Mouse (Mus musculus) kidney, adult 8-10 months (tissue): Measurements from ENCODE around the gene Arl4a.

Experiments used
- DNase-seq, 2 experiments: peaks; one replicate each; pipeline ENCODE4 v3.0.0; 2022

Gene Arl4a

GRCm38 (mm10) chr12:39957931-39958671, 79.7 kb downstream of the Arl4a start:
- peak in 1 of 2 experiments; percentile 15 for DNase-seq

DNA sequence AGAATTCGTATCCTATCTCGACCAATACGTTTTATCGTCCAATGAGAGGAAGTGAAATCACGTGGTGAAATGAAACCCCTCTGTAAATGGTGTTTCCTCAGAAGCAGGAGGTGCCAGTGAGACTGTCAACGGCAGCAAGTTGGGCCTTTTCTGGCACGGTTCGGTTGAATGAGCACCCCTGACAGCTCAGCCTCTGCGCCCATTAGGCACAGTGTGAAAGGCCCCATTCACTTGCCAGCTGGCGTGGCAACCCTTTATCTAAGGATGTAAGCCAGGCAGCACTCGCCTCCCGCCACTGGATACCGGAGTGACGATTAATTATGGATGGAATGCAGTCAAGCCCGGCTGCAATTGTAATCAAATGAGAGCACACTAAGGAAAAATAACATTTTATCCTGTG, 81.4 kb downstream of the Arl4a start:
- peak; percentile 9 to 15 for DNase-seq
